Mouse (Mus musculus) CD8-positive naive resting alpha-beta T cell, adult 57 days (primary cell): ENCODE results near the gene Gif. TPM values are rescaled to one million over a fixed set of nuclear protein-coding genes. Genes with fewer than 3 reads are reported as not detected.

Experiments used
- total RNA-seq: library from RNA; stranded (reverse); gene quantifications from one replicate; pipeline ENCODE4 v1.2.4, GENCODE M21; 2023

The Gif gene
- not detected for total RNA-seq

DNA sequence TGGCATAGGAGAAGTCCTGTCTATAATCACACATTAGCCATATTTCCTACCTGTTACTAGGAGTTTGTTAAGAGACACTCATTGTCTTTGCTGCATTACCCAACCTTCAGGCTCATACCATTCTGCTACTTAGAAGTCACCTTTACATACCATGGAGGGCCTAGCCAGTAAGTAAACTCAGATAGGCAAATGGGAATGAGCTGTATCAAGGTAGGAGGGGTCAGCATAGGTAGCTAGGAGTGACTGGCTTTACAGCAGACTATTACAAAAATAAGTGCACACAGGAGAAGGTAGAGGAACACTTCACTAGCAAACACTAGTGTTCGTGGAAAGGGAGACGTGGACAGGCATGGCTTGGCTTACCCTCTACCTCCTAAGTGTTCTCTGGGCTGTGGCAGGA, at the start of gene Gif:
TSS of gene Gif (plus strand) at position 257 of the 400 bp plus-strand sequence.

DNA sequence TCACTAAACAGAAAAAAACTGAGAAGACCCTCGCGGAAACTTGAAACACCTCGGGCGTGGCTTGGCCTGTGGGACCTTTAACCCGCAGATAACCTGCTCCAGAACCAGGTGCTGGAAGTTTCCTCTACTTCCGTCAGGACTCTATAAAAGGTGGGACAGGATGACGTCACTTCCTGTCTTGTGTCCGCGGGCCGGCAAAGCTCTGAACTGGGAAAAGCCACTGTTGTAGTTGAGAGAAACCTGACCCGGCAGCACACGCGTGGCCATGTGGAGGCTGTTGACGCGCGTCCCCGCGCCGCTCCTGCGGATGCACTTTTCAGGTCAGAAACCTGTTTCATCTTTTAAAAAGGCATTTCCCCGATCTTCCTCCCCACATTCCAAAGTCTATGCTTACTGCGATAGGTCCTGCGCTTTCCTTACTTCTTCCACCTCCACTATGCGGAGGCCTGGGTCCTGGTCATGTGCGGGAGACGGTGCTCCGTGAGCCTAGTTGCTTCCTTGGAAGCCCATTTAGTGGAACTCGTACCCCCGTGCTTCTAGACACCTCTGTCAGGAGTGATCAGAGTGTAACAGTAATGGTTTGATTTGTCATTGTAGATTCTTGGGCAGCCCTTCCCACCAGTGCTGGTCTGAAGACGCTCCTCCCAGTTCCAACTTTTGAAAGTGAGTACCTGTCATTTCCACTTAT, 23.0 kb downstream of the Gif start, which contains the start of gene Mrpl16:
TSS of gene Mrpl16 (plus strand) at position 187 of the 688 bp plus-strand sequence.

Other genes starting within 250 kb of the Gif start
- gene Ms4a6b, start 231.0 kb upstream of the Gif start, total RNA-seq = 604 TPM
- not detected for gene Ms4a4d, start 210.8 kb upstream of the Gif start, total RNA-seq
- 8.6 TPM for gene Ms4a6d, start 142.7 kb upstream of the Gif start, total RNA-seq
- not detected for gene Ms4a2, start 123.8 kb upstream of the Gif start, total RNA-seq
- gene Ms4a3, start 106.7 kb upstream of the Gif start, total RNA-seq = not detected
- gene Oosp2, start 87.0 kb upstream of the Gif start, total RNA-seq = not detected
- gene Oosp1, start 56.4 kb upstream of the Gif start, total RNA-seq = not detected
- gene Oosp3, start 50.5 kb upstream of the Gif start, total RNA-seq = not detected
- 22.5 TPM for gene Mrpl16, start 22.8 kb downstream of the Gif start, total RNA-seq
- gene Stx3, start 71.8 kb downstream of the Gif start, total RNA-seq = 7.5 TPM
- not detected for gene Olfr1417, start 91.7 kb downstream of the Gif start, total RNA-seq
- not detected for gene Olfr1418, start 113.5 kb downstream of the Gif start, total RNA-seq
- not detected for gene Olfr1419, start 127.6 kb downstream of the Gif start, total RNA-seq
- not detected for gene Olfr1420, start 139.0 kb downstream of the Gif start, total RNA-seq
- gene Patl1, start 164.8 kb downstream of the Gif start, total RNA-seq = 47.1 TPM
- gene Osbp, start 218.4 kb downstream of the Gif start, total RNA-seq = 40.1 TPM